Mouse (Mus musculus) neural tube, embryonic 12.5 days (tissue): ENCODE measurements around the gene T2. TPM values are rescaled to one million over a fixed set of nuclear protein-coding genes. Genes with fewer than 3 reads are reported as not detected.
A peak's percentile ranks its signal among the peaks of the same experiment; 100 is the strongest.
"Not testable (repeated sequence)": the region's sequence is repeated elsewhere in the genome, so short reads cannot be mapped to it uniquely, and the experiment has no call there.

Source experiments
- ATAC-seq: fragments of 200-750 bp; cut with Nextera tagmentation; 2 replicates; pipeline ENCODE4 v1.8.0; 2017; ENCODE audit warnings: low read depth, mild to moderate bottlenecking, moderate TSS enrichment, moderate library complexity; ENCODE audit not compliant: low FRiP score
- H3K27ac ChIP-seq: fragments of 300-500 bp; sonication (generic); 2 replicates; pipeline ENCODE4 v1.5.1; 2016
- H3K27me3 ChIP-seq: fragments of 300-500 bp; sonication (generic); replicated peaks from 2 replicates; pipeline ENCODE4 v1.6.1; 2016; ENCODE audit warnings: mild to moderate bottlenecking
- H3K36me3 ChIP-seq: fragments of 300-500 bp; sonication (generic); 2 replicates; pipeline ENCODE4 v1.6.1; 2016; ENCODE audit warnings: mild to moderate bottlenecking
- H3K4me1 ChIP-seq: fragments of 300-500 bp; sonication (generic); 2 replicates; pipeline ENCODE4 v1.6.1; 2016
- H3K4me2 ChIP-seq: fragments of 300-500 bp; sonication (generic); replicated peaks from 2 replicates; pipeline ENCODE4 v1.6.1; 2016; ENCODE audit warnings: mild to moderate bottlenecking
- H3K4me3 ChIP-seq: fragments of 300-500 bp; sonication (generic); 2 replicates; pipeline ENCODE4 v1.5.1; 2016
- H3K9ac ChIP-seq: fragments of 300-500 bp; sonication (generic); 2 replicates; pipeline ENCODE4 v1.6.1; 2016; ENCODE audit warnings: mild to moderate bottlenecking
- H3K9me3 ChIP-seq: fragments of 300-500 bp; sonication (generic); 2 replicates; pipeline ENCODE4 v1.6.1; 2016; ENCODE audit warnings: mild to moderate bottlenecking
- WGBS: fragments of 180-500 bp; shearing (Covaris S2); methylation state at CpG from one replicate; pipeline ENCODE4 v1.1.7; 2016; 5-methylcytosine and 5-hydroxymethylcytosine counted together
- polyA plus RNA-seq: library from polyadenylated mRNA; unstranded; fragments of >200 nt; fragmentation: Nextera tagmentation; extraction: Ambion mirVana; gene quantifications from 2 replicates; pipeline ENCODE4 v1.2.1, GENCODE M21; 2016

T2 gene
- polyA plus RNA-seq, 1 experiment from 2014 or later = 0.44 TPM

GRCm38 (mm10) chr17:8406285-8406684, 50.5 kb downstream of the T2 start:
- Histone ChIP-seq H3K36me3 (no peaks in the 10 kb centered on the region), H3K9me3 (no peaks in the 10 kb centered on the region), H3K4me2 (no peak overlapping the region), H3K4me1 (peaks cover 17% of the 10 kb centered on the region), H3K9ac (no peak overlapping the region), H3K27ac (no peak overlapping the region), H3K4me3 (no peak overlapping the region), H3K27me3 (0 out of 2 replicates have a peak, but pooled peaks cover 3% of the 10 kb centered on the region)
- WGBS = 9% methylated on average over 6 of the region's 6 CpGs
- ATAC-seq = no peak

DNA sequence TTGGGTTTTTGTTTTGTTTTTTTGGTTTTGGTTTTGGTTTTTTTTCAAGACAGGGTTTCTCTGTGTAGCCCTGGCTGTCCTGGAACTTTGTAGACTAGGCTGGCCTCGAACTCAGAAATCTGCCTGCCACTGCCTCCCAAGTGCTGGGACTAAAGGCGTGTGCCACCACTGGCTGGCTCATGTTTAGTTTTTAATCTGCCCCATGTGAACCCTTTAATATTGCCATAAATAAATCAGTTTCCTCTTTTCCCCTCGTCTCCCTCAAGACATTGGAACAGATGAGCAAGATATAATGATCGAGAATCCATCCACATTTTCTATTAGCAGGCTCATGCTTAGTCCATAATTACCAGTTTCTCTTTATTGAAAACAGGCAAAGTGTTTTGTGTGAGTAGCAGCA, 52.2 kb downstream of the T2 start:
- H3K9ac ChIP-seq, H3K27me3 ChIP-seq, H3K36me3 ChIP-seq, H3K4me2 ChIP-seq, ATAC-seq, H3K9me3 ChIP-seq, H3K27ac ChIP-seq, H3K4me3 ChIP-seq: not testable (repeated sequence)
- WGBS = 70% methylated on average over 4 of the region's 4 CpGs
- H3K4me1 ChIP-seq = peaks cover 17% of the 10 kb centered on the region

DNA sequence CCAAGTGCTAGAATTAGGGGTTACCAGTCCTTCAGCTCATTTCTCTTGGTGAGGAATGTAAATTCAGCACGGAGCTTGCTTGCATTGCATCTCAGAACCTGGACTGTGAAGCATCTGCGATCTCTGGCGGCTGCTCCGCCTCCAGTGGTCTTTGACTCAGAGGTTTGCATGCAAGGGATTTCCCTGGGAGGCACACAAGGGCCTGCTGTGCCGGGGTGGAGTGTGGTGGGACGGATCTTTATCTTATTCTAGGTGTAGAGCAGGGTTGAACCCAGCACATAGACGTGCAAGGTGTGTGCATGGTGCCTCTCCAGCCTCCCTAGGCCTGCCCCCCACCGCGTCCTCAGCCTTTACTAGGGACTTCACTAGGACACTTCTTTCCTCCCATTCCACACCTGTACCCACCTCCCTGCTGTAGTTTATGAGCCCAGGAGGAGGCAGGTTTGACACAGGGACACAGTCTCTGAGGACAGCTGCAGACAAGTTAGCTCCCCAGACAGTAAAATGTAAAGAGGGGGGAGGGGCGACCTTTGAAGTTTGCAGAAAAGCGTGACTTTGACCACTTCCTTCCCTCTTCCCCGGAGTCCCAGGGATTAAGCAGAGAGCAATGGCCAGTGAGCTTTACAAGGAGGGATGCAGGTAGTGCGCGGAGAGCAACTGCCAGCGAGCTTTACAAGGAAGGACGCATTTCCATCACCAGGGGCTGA, 53.0 kb downstream of the T2 start:
- no peaks in the 10 kb centered on the region for H3K9me3 ChIP-seq
- H3K9ac ChIP-seq = no peak overlapping the region
- H3K27me3 ChIP-seq = peaks cover 10% of the 10 kb centered on the region; the same call in 1 of the 2 replicates
- H3K4me3 ChIP-seq = no peak overlapping the region
- H3K4me2 ChIP-seq = 0 out of 2 replicates have a peak overlapping the region, but pooled peaks have one; percentile 16
- H3K36me3 ChIP-seq = no peaks in the 10 kb centered on the region
- H3K4me1 ChIP-seq = peaks cover 17% of the 10 kb centered on the region
- 4% methylated on average over 16 of the region's 16 CpGs for WGBS
- H3K27ac ChIP-seq = no peak overlapping the region
- no peak for ATAC-seq

- 83% methylated on average over 2 of the region's 2 CpGs for WGBS
- peaks cover 10% of the 10 kb centered on the region for H3K27me3 ChIP-seq
- H3K4me3 ChIP-seq = no peak overlapping the region
- no peaks in the 10 kb centered on the region for H3K9me3 ChIP-seq
- H3K27ac ChIP-seq = no peak overlapping the region
- no peak overlapping the region for H3K4me2 ChIP-seq
- no peaks in the 10 kb centered on the region for H3K36me3 ChIP-seq
- H3K4me1 ChIP-seq = peaks cover 25% of the 10 kb centered on the region
- H3K9ac ChIP-seq = no peak overlapping the region
- no peak for ATAC-seq
Observed at GRCm38 (mm10) chr17:8410330-8410729, 54.5 kb downstream of the T2 start.

GRCm38 (mm10) chr17:8413656-8414055, 57.9 kb downstream of the T2 start:
- ATAC-seq = no peak
- no peak overlapping the region for H3K9ac ChIP-seq
- no peaks in the 10 kb centered on the region for H3K9me3 ChIP-seq
- H3K4me1 ChIP-seq = peaks cover 21% of the 10 kb centered on the region
- H3K4me2 ChIP-seq = no peak overlapping the region
- H3K27me3 ChIP-seq = peaks cover 10% of the 10 kb centered on the region
- H3K4me3 ChIP-seq = no peak overlapping the region
- no peaks in the 10 kb centered on the region for H3K36me3 ChIP-seq
- WGBS = 35% methylated on average over 5 of the region's 5 CpGs
- H3K27ac ChIP-seq = no peak overlapping the region

GRCm38 (mm10) chr17:8415533-8415932, 59.7 kb downstream of the T2 start:
- WGBS = 8% methylated on average over 8 of the region's 8 CpGs

GRCm38 (mm10) chr17:8416865-8417264, 61.1 kb downstream of the T2 start:
- Histone ChIP-seq H3K4me1 (peaks cover 13% of the 10 kb centered on the region; the same call in 1 of the 2 replicates), H3K4me3 (no peak overlapping the region), H3K27me3 (peaks cover 7% of the 10 kb centered on the region), H3K36me3 (no peaks in the 10 kb centered on the region), H3K27ac (no peak overlapping the region), H3K9me3 (no peaks in the 10 kb centered on the region), H3K9ac (no peak overlapping the region), H3K4me2 (no peak overlapping the region)
- WGBS = 57% methylated on average over 8 of the region's 8 CpGs
- ATAC-seq = no peak

More at GRCm38 (mm10) chr17:8415533-8415932, 59.7 kb downstream of the T2 start:
- Histone ChIP-seq H3K4me1 (peaks cover 13% of the 10 kb centered on the region; the same call in 1 of the 2 replicates), H3K27ac (no peak overlapping the region), H3K4me3 (no peak overlapping the region), H3K9ac (no peak overlapping the region), H3K4me2 (no peak overlapping the region), H3K9me3 (no peaks in the 10 kb centered on the region), H3K27me3 (peaks cover 7% of the 10 kb centered on the region), H3K36me3 (no peaks in the 10 kb centered on the region)
- no peak for ATAC-seq

DNA sequence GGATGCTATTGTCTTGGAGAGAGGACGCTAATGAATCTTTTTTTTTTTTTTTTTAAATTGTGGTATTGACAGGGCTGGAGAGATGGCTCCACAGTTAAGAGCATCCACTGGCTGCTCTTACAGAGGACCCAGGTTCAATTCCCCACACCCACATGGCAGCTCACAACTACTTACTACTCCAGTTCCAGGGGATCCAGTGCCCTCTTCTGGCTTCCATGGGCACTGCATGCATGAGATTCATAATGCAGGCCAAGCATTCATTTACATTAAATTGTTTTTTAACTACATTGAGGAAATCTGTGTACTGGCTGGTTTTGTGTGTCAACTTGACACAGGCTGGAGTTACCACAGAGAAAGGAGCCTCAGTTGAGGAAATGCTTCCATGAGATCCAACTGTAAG, 64.9 kb downstream of the T2 start:
- no peak overlapping the region for H3K4me3 ChIP-seq
- WGBS = 77% methylated on average over 1 of the region's 1 CpGs
- 0 out of 2 replicates have a peak, but pooled peaks cover 2% of the 10 kb centered on the region for H3K4me1 ChIP-seq
- no peak for ATAC-seq
- H3K27me3 ChIP-seq = no peaks in the 10 kb centered on the region
- H3K9ac ChIP-seq = no peak overlapping the region
- H3K27ac ChIP-seq = no peak overlapping the region
- H3K9me3 ChIP-seq = no peaks in the 10 kb centered on the region
- no peaks in the 10 kb centered on the region for H3K36me3 ChIP-seq
- H3K4me2 ChIP-seq = no peak overlapping the region

GRCm38 (mm10) chr17:8421517-8421916, 65.7 kb downstream of the T2 start:
- Histone ChIP-seq H3K9me3 (no peaks in the 10 kb centered on the region), H3K4me3 (no peak overlapping the region), H3K4me2 (no peak overlapping the region), H3K4me1 (no peaks in the 10 kb centered on the region), H3K36me3 (no peaks in the 10 kb centered on the region), H3K27ac (no peak overlapping the region), H3K9ac (no peak overlapping the region), H3K27me3 (no peaks in the 10 kb centered on the region)
- WGBS = 28% methylated on average over 5 of the region's 5 CpGs
- no peak for ATAC-seq

DNA sequence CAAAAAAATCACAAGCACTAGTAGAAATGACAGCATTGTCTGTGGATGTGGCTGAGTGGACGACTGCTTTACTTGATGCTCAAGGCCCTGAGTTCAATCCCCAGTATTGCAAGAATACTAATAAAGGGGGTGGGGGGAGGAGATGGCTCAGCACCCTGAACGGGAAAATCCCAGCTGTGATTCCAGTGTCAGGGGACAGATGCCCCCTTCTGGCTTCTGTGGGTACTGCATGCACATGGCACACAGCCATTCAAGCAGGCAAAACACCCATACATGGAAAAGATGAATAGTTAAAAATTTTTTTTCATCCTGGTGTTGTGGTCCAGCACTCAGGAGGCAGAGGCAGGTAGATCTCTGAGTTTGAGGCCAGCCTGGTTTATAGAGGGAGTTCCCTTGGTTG, 67.5 kb downstream of the T2 start:
- H3K9ac ChIP-seq = no peak overlapping the region
- H3K4me3 ChIP-seq = no peak overlapping the region
- no peak overlapping the region for H3K4me2 ChIP-seq
- no peak overlapping the region for H3K27ac ChIP-seq
- no peaks in the 10 kb centered on the region for H3K4me1 ChIP-seq
- 61% methylated on average over 2 of the region's 2 CpGs for WGBS
- no peaks in the 10 kb centered on the region for H3K36me3 ChIP-seq
- no peaks in the 10 kb centered on the region for H3K9me3 ChIP-seq
- ATAC-seq = no peak
- peaks cover 8% of the 10 kb centered on the region for H3K27me3 ChIP-seq

DNA sequence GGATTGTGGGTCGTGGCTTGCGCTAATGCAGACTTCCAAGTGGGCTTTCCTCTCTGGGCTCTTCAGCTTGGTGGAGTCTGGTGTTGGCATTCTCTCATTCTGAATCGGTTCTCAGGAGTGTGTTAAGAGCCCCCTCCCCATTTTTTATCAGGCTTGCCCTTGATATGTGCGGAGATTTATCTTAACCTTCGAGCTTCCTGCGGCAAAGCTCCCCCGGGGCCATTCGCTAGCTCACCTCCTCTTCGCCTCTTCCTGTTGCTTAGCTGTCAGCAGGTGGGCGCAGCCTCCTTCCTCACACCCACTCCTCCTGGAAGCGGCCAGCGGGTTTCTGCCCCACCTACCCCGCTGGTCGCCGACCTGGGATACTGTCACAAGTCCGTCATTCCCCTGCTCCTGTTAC, 73.6 kb downstream of the T2 start:
- peaks cover 70% of the 10 kb centered on the region for H3K27me3 ChIP-seq
- under 1% methylated on average over 16 of the region's 16 CpGs for WGBS

GRCm38 (mm10) chr17:8429896-8430295, 74.1 kb downstream of the T2 start:
- Histone ChIP-seq H3K27ac (no peak overlapping the region), H3K36me3 (no peaks in the 10 kb centered on the region), H3K4me2 (no peak overlapping the region), H3K4me3 (no peak overlapping the region), H3K4me1 (peaks cover 14% of the 10 kb centered on the region), H3K9ac (no peak overlapping the region), H3K27me3 (peaks cover 74% of the 10 kb centered on the region), H3K9me3 (no peaks in the 10 kb centered on the region)
- no peak for ATAC-seq
- WGBS = 2% methylated on average over 5 of the region's 5 CpGs

More for the DNA sequence above, 73.6 kb downstream of the T2 start:
- Histone ChIP-seq H3K4me1 (peaks cover 14% of the 10 kb centered on the region), H3K27ac (no peak overlapping the region), H3K9me3 (no peaks in the 10 kb centered on the region), H3K4me2 (no peak overlapping the region), H3K36me3 (no peaks in the 10 kb centered on the region), H3K4me3 (no peak overlapping the region), H3K9ac (no peak overlapping the region)
- no peak for ATAC-seq
